Mouse (Mus musculus) pancreas, adult 10 weeks (tissue): ENCODE results near the gene Bckdk. TPM values are rescaled to one million over a fixed set of nuclear protein-coding genes. Genes with fewer than 3 reads are reported as not detected.

ENCODE experiments used
- polyA plus RNA-seq: library from polyadenylated mRNA; stranded (reverse); fragments of 350-450 nt; fragmentation: Illumina TruSeq; extraction: RNeasy Lipid Tissue Mini Kit (QIAGEN cat#74804); gene quantifications from one replicate; pipeline ENCODE4 v1.2.3, GENCODE M21; 2015; ENCODE audit warnings: low read depth, low replicate concordance; ENCODE audit not compliant: insufficient read depth

The Bckdk gene
- polyA plus RNA-seq: 50.9 TPM

GRCm38 (mm10) chr7:127903971-127904796 is at the start of gene Bckdk:
Gene Bckdk (plus strand): TSS chr7:127904082.

DNA sequence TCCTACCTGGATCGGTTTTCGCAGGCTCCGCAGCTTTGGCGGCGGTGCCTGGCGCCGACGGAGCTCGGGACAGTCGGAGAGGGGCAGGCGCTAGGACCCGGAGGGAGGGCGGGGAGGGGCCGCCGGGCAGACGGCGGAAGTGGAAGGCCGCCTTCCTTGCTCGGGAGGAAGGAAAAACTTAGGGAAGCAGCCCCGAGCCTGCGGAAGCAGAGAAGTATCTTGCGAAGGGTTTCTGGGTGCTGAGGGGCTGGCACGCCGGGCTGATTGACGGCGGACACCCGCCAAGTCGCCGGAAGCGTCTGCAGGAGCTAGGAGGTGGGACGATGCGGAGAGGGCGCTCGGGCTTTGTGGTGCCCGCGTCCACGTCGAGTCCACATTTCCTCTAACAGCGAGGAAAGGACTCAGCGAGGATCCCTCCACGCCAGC is 27.8 kb upstream of the Bckdk start, which contains the start of gene Zfp646:
Gene Zfp646, plus strand, starts transcription at position 181 of the 426 bp plus-strand sequence.

DNA sequence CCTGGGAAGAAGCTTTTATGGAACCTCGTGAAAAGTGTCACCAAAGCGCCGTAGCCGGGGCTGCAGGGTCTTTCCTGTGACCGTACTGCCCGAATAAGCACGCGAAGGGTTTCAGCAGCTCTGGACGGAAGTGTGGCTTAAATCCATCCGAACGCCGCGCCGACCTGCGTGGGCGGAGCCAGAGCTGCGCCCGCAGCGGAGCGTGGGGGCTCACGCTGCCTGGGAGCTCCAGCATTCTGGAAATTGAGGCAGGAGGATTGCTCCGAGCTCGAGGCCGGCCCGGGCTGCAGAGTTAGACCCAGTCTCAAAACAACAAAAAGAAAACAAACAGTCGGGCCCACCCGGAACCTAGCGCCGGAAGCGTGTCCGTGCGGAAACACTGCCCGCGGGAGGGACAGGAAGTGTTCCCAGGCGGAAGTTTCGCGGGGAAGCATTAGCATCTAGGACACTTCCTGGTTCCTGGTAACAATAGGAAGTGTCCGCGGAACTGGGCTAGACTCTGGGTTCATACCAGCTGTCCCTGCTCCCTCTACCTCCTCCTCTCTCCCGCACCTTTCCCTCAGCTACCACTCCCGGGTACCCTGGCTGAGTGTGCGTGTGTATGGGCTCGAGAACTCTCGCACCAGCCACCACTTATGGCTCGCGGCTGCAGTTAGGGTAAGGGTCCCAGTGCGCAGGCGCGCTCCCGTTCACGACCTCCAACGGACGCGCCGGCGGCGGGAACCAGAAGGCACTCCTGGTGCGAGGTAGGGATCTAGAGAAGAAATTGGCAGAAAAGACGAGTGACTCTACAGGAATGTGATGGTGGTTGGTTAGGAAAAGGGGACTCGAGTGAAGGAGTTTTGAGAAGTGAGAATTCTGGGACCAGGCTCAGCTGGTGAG is 27.2 kb upstream of the Bckdk start, which contains the start of gene Zfp668:
Gene Zfp668, minus strand, starts transcription at position 362 of the 882 bp plus-strand sequence.

GRCm38 (mm10) chr7:127890798-127891197 is 13.1 kb upstream of the Bckdk start, which contains the start of gene Prss53:
Gene Prss53 (minus strand): TSS chr7:127890970.

GRCm38 (mm10) chr7:127895442-127895841 is 8.4 kb upstream of the Bckdk start, which contains the start of the genes Gm21974 and Vkorc1:
Gene Gm21974 (minus strand): TSS chr7:127895454.
Gene Vkorc1 (minus strand): TSS chr7:127895617.

GRCm38 (mm10) chr7:127912190-127912871 is 8.4 kb downstream of the Bckdk start, which contains the start of gene Kat8:
Gene Kat8 (plus strand): TSS chr7:127912516.

GRCm38 (mm10) chr7:127929923-127930322 is 26.0 kb downstream of the Bckdk start, which contains the start of gene Prss8:
Gene Prss8 (minus strand): TSS chr7:127930104.

DNA sequence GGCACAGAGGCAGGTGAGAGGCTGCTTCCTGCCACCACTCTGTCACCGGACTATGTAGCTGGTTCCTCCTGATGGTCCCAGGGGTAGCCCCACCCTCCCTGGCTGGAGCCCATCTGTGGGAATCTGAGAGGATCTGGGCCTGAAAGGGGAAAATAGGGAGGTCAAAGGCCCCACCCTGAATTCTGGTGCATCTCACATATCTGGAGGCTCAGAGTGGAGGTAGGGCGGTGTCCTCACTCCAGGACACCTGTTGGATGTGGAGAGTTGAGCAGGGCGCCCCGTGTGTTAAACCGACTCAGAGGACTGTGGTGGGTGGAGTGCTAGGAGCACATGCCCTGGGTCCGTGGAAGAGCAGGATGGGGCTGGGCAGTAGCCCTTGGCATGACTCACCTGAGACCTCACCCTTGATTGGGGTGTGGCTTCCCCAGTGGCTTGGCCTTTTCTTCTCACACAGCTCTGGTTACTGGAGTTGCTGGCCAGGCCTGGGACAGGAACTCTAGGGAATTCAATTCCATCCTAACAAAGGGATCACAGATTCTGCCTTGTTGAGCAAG is 42.7 kb downstream of the Bckdk start, which contains the start of gene Prss36:
Gene Prss36, minus strand, starts transcription at position 256 of the 554 bp plus-strand sequence.

Other genes with a start within 250 kb of the Bckdk start
- 12.7 TPM for gene Bcl7c, start 195.1 kb upstream of the Bckdk start, polyA plus RNA-seq
- 1.5 TPM for gene Ctf1, start 191.3 kb upstream of the Bckdk start, polyA plus RNA-seq
- gene Ctf2, start 171.9 kb upstream of the Bckdk start, polyA plus RNA-seq: not detected
- 3.7 TPM for gene Fbxl19, start 159.5 kb upstream of the Bckdk start, polyA plus RNA-seq
- gene Orai3, start 134.3 kb upstream of the Bckdk start, polyA plus RNA-seq: 5.9 TPM
- gene Setd1a, start 127.4 kb upstream of the Bckdk start, polyA plus RNA-seq: 5.8 TPM
- gene Gm49388, start 118.5 kb upstream of the Bckdk start, polyA plus RNA-seq: 1.5 TPM
- 26.3 TPM for gene Hsd3b7, start 103.5 kb upstream of the Bckdk start, polyA plus RNA-seq
- 32.5 TPM for gene Stx4a, start 79.8 kb upstream of the Bckdk start, polyA plus RNA-seq
- 0.92 TPM for gene Stx1b, start 79.5 kb upstream of the Bckdk start, polyA plus RNA-seq
- gene Zfp646, start 27.9 kb upstream of the Bckdk start, polyA plus RNA-seq: 6.2 TPM
- gene Zfp668, start 27.3 kb upstream of the Bckdk start, polyA plus RNA-seq: 0.57 TPM
- gene Prss53, start 13.1 kb upstream of the Bckdk start, polyA plus RNA-seq: 34.6 TPM
- not detected for gene Gm21974, start 8.6 kb upstream of the Bckdk start, polyA plus RNA-seq
- gene Vkorc1, start 8.5 kb upstream of the Bckdk start, polyA plus RNA-seq: 46.0 TPM
- 8.2 TPM for gene Kat8, start 8.4 kb downstream of the Bckdk start, polyA plus RNA-seq
- 37.0 TPM for gene Prss8, start 26.0 kb downstream of the Bckdk start, polyA plus RNA-seq
- 7.1 TPM for gene Prss36, start 42.6 kb downstream of the Bckdk start, polyA plus RNA-seq
- 87.1 TPM for gene Fus, start 63.4 kb downstream of the Bckdk start, polyA plus RNA-seq
- 2.8 TPM for gene Pycard, start 89.8 kb downstream of the Bckdk start, polyA plus RNA-seq
- not detected for gene Trim72, start 99.9 kb downstream of the Bckdk start, polyA plus RNA-seq
- gene Itgam, start 158.6 kb downstream of the Bckdk start, polyA plus RNA-seq: 2.1 TPM
- gene Gm49368, start 158.6 kb downstream of the Bckdk start, polyA plus RNA-seq: not detected
- 0.70 TPM for gene Itgax, start 225.5 kb downstream of the Bckdk start, polyA plus RNA-seq